In genomic region chr17:17402222-17403004, GRCm38 (mm10) we compare ENCODE assay signal across 9 mouse cellular contexts. TPM values are rescaled to one million over a fixed set of nuclear protein-coding genes. Genes with fewer than 3 reads are reported as not detected.
DNase-seq lines count a peak whose midpoint lies in the region; ATAC-seq and TF ChIP-seq lines count a peak whose summit lies in the region.
"Had no signal": no experiment of that assay in that cellular context is flagged by ENCODE, and none has a peak within 500 bp of the region (broad histone marks: within the 10 kb centered on the region; RNA-seq: fewer than 3 reads in every experiment).

Gene Lix1 (plus strand): TSS chr17:17402672.

- H3K4me2 ChIP-seq in intestine, embryonic 15.5 days (replicated peaks): no peak within 1 kb of the TSS; the same call in 1 of the 2 replicates
- H3K4me2 ChIP-seq in midbrain, embryonic 15.5 days: peak within 1 kb of the TSS; percentile 45

- TF ChIP-seq CTCF in brain, embryonic 14.5 days (IDR thresholded peaks at IDR 0.05; ENCODE audit: borderline replicate concordance, extremely low read depth, insufficient read depth, insufficient read length): peak; percentile 78

- TF ChIP-seq POLR2A in brain, embryonic 14.5 days (IDR thresholded peaks at IDR 0.05; ENCODE audit: borderline replicate concordance, extremely low read depth, insufficient read depth, insufficient read length, poor library complexity, severe bottlenecking): no peak

- peak; percentile 75 to 76 for DNase-seq in cerebellum, postnatal 14 days
- DNase-seq in cerebellum, adult 9-11 months: no peak
- DNase-seq in brain, embryonic 14.5 days (ENCODE audit: low read depth): peak; percentile 98
- peak; percentile 57 to 59 for DNase-seq in frontal cortex, postnatal 25 days (ENCODE audit: low spot score in 2 of 2)
- DNase-seq in left cerebral cortex, postnatal 25 days (ENCODE audit: low spot score in 2 of 2): peak; percentile 80 to 93
- DNase-seq in testis, postnatal 10 days (ENCODE audit: low spot score): peak; percentile 54

- no peaks in the 10 kb centered on the region for H3K4me1 ChIP-seq in intestine, embryonic 15.5 days (replicated peaks)
- peaks cover 17% of the 10 kb centered on the region for H3K4me1 ChIP-seq in midbrain, embryonic 15.5 days

- H3K9ac ChIP-seq in intestine, embryonic 15.5 days: no peak within 1 kb of the TSS
- peak within 1 kb of the TSS; percentile 33; the same call in 1 of the 2 replicates for H3K9ac ChIP-seq in midbrain, embryonic 15.5 days

- peak; percentile 82 for ATAC-seq in intestine, embryonic 15.5 days
- peak; percentile 98 for ATAC-seq in midbrain, embryonic 15.5 days (replicated peaks)

- intact Hi-C loops in left cerebral cortex, postnatal 25 days (cut with DNase I): loop anchor here (5.0 kb wide), 1 partner anchor 225 kb away; the partner anchor contains the start of gene Lnpep

- H3K27me3 ChIP-seq in intestine, embryonic 15.5 days (replicated peaks): no peaks in the 10 kb centered on the region
- H3K27me3 ChIP-seq in midbrain, embryonic 15.5 days (replicated peaks): no peaks in the 10 kb centered on the region

- no peak within 1 kb of the TSS for H3K27ac ChIP-seq in intestine, embryonic 15.5 days
- H3K27ac ChIP-seq in midbrain, embryonic 15.5 days: peak within 1 kb of the TSS; percentile 67

- H3K4me3 ChIP-seq in intestine, embryonic 15.5 days (replicated peaks): no peak within 1 kb of the TSS
- peak within 1 kb of the TSS; percentile 30 for H3K4me3 ChIP-seq in midbrain, embryonic 15.5 days

- no peaks in the 10 kb centered on the region for H3K9me3 ChIP-seq in intestine, embryonic 15.5 days
- no peaks in the 10 kb centered on the region for H3K9me3 ChIP-seq in midbrain, embryonic 15.5 days
- H3K9me3 ChIP-seq: G1E had no signal

- WGBS in intestine, embryonic 15.5 days: 35% methylated on average over 6 of the region's 6 CpGs
- 21% methylated on average over 6 of the region's 6 CpGs for WGBS in midbrain, embryonic 15.5 days

- H3K36me3 ChIP-seq in intestine, embryonic 15.5 days: no peaks in the 10 kb centered on the region
- no peaks in the 10 kb centered on the region for H3K36me3 ChIP-seq in midbrain, embryonic 15.5 days (replicated peaks)
- H3K36me3 ChIP-seq: G1E had no signal

RNA-seq across cellular contexts. Expression of gene Lix1, which starts in this region (rescaled TPM):
- polyA plus RNA-seq in brain, embryonic 14.5 days (2012; rRNA removed): 10.3 and 15.1 TPM in 2 replicates
- polyA plus RNA-seq in intestine, embryonic 15.5 days (2015; fragmentation: Nextera tagmentation; extraction: Ambion mirVana): 4.2 and 4.7 TPM in 2 replicates
- 10 to 100 TPM; 63.5 to 74.9 TPM for total RNA-seq in left cerebral cortex, postnatal 25 days (2021)
- polyA plus RNA-seq in midbrain, embryonic 15.5 days (2015; fragmentation: Nextera tagmentation; extraction: Ambion mirVana): 10.0 and 11.4 TPM in 2 replicates
- polyA plus RNA-seq: G1E had no signal
